Mouse (Mus musculus) limb, embryonic 14.5 days (tissue): ENCODE measurements at regions not wholly inside any gene's neighbourhood (a gene's known extent, or its start where the extent isn't known, plus 50 kb on each side); places are given as distances from the start of the nearest gene placed in this dataset.

Experiments used
- ATAC-seq: fragments of 200-750 bp; cut with Nextera tagmentation; 2 replicates; pipeline ENCODE4 v1.8.0; 2017; ENCODE audit warnings: low read depth, moderate number of reproducible peaks, moderate TSS enrichment; ENCODE audit not compliant: low FRiP score
- DNase-seq: peaks from one replicate; pipeline ENCODE4 v3.0.0-alpha.2; 2015; ENCODE audit warnings: low spot score
- H3K27ac ChIP-seq: fragments of 300-500 bp; sonication (generic); replicated peaks from 2 replicates; pipeline ENCODE4 v1.5.1; 2014; ENCODE audit warnings: low read depth, mild to moderate bottlenecking, low read length, moderate library complexity, mixed read lengths
- H3K27me3 ChIP-seq: fragments of 300-500 bp; sonication (generic); 2 replicates; pipeline ENCODE4 v1.6.1; 2014; ENCODE audit warnings: low read length, mixed read lengths; ENCODE audit not compliant: control insufficient read depth, insufficient read depth
- H3K36me3 ChIP-seq: fragments of 300-500 bp; sonication (generic); 2 replicates; pipeline ENCODE4 v1.6.1; 2014; ENCODE audit warnings: mild to moderate bottlenecking, low read length, moderate library complexity, mixed read lengths; ENCODE audit not compliant: control insufficient read depth, insufficient read depth
- H3K4me1 ChIP-seq: fragments of 300-500 bp; sonication (generic); 2 replicates; pipeline ENCODE4 v1.6.1; 2014; ENCODE audit warnings: antibody characterized with exemption, low read length, mixed read lengths; ENCODE audit not compliant: control insufficient read depth, insufficient read depth
- H3K4me2 ChIP-seq: fragments of 300-500 bp; sonication (generic); replicated peaks from 2 replicates; pipeline ENCODE4 v1.6.1; 2014; ENCODE audit warnings: low read depth, mild to moderate bottlenecking, low read length, moderate library complexity; ENCODE audit not compliant: severe bottlenecking
- H3K4me3 ChIP-seq: fragments of 300-500 bp; sonication (generic); replicated peaks from 2 replicates; pipeline ENCODE4 v1.5.1; 2014; ENCODE audit warnings: low read length
- H3K9ac ChIP-seq: fragments of 300-500 bp; sonication (generic); 2 replicates; pipeline ENCODE4 v1.6.1; 2014; ENCODE audit warnings: mild to moderate bottlenecking, low read depth, low read length, moderate library complexity; ENCODE audit not compliant: severe bottlenecking
- H3K9me3 ChIP-seq: fragments of 300-500 bp; sonication (generic); 2 replicates; pipeline ENCODE4 v1.6.1; 2016; ENCODE audit warnings: low read length; ENCODE audit not compliant: control insufficient read depth
- POLR2A ChIP-seq: fragments of 200-500 bp; IDR thresholded peaks from 2 replicates; pipeline ENCODE4 v1.8.0; 2012; ENCODE audit warnings: inconsistent platforms, mild to moderate bottlenecking, moderate library complexity, borderline replicate concordance; ENCODE audit not compliant: insufficient read depth, insufficient read length; ENCODE audit errors: extremely low read depth
- WGBS: fragments of 180-500 bp; shearing (Covaris S2); extraction: QIAGEN DNeasy Blood & Tissue Kit; methylation state at CpG from one replicate; pipeline ENCODE4 v1.1.7; 2014; 5-methylcytosine and 5-hydroxymethylcytosine counted together

DNA sequence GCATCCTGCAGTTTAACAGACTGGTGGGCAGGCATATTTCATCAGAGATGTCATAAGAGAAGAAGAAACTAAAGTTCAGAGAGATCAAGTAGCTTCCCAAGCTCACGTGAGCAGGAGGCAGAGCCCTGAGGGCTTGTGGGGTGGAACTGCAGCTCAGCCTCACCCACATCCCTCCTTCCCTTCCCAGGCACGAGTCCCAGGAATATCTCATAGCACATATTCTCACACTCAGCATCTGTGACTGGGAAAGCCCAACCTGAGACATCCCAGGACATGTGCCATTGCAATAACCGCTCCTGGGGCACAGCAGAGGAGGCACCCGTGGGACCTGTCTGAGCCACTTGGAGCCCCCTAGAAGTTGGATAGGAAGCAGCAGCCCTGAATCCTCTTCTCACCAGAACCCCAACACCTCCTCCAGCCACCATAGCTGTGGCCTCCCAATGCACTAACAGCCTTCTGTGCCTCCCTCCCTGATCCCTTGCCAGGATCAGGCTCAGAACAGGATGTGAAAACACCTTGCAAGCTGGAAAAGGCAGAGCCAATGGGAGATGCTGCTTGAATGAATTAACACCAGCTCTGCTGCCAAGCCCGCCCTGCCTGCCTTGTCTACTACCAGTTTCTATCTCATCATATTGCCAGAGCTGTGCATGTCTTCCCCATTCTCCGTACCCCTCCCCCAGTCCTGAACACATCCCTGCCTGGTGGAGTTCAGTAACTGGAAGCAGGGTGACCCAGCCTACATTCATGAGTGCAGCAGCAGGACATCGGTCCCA, 107.4 kb downstream of the Aipl1 start:
- DNase-seq (no peak), ATAC-seq (no peak)
- no peak overlapping the region for H3K4me3 ChIP-seq
- H3K9me3 ChIP-seq: no peaks in the 10 kb centered on the region
- H3K4me2 ChIP-seq: no peak overlapping the region
- WGBS: 65% methylated on average over 7 of the region's 7 CpGs
- H3K9ac ChIP-seq: no peak overlapping the region
- H3K36me3 ChIP-seq: no peaks in the 10 kb centered on the region
- no peak for TF ChIP-seq POLR2A
- H3K4me1 ChIP-seq: no peaks in the 10 kb centered on the region
- H3K27ac ChIP-seq: no peak overlapping the region
- no peaks in the 10 kb centered on the region for H3K27me3 ChIP-seq

DNA sequence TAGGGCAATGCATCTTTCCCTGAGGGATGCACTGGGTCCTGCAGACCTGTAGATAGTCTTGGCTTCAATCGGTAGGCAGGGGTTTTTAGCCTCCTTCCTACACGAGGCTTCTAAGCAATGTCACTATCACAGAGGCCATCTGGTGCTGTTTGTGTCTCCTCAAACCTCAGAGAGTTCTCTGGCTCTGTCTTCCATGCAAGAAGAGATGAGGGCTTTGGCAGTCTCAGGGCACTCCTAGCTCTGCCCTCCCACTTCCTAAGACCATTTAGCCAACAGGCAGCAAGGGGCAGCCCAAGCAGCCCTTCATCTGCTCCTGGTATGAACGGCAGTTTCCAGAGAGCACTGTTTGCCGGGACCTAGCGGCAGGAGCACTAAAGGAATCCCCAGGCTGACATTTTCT, 122.6 kb downstream of the Aipl1 start:
- 16% methylated on average over 5 of the region's 5 CpGs for WGBS
- Histone ChIP-seq H3K4me1 (no peaks in the 10 kb centered on the region), H3K9ac (no peak overlapping the region), H3K27me3 (no peaks in the 10 kb centered on the region), H3K36me3 (no peaks in the 10 kb centered on the region), H3K4me2 (no peak overlapping the region), H3K4me3 (no peak overlapping the region), H3K9me3 (no peaks in the 10 kb centered on the region), H3K27ac (no peak overlapping the region)
- DNase-seq: no peak
- TF ChIP-seq POLR2A: no peak
- ATAC-seq: no peak

DNA sequence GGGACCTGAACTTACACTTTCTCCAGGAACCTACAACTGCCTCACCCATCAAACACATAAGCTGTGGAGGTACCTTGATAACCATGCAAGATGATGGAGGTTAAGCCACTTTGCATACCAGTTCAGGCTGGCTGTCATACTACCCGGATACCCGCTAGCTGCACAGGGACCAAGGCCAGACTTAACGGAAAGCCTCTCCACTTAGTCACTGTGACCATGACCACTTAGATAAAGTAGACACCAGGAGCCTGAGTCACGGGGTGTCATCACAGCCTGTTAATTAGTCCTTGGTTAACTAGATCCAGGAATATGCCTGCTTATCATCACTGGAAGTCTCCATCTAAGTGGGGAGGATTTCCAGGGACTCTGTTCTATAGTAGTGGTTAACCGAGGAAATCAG, 124.7 kb downstream of the Aipl1 start:
- H3K36me3 ChIP-seq: no peaks in the 10 kb centered on the region
- no peaks in the 10 kb centered on the region for H3K4me1 ChIP-seq
- H3K27me3 ChIP-seq: no peaks in the 10 kb centered on the region
- no peak overlapping the region for H3K4me3 ChIP-seq
- DNase-seq: no peak
- no peak overlapping the region for H3K4me2 ChIP-seq
- TF ChIP-seq POLR2A: no peak
- H3K9me3 ChIP-seq: no peaks in the 10 kb centered on the region
- no peak for ATAC-seq
- WGBS: 93% methylated on average over 5 of the region's 5 CpGs
- no peak overlapping the region for H3K27ac ChIP-seq
- no peak overlapping the region for H3K9ac ChIP-seq

DNA sequence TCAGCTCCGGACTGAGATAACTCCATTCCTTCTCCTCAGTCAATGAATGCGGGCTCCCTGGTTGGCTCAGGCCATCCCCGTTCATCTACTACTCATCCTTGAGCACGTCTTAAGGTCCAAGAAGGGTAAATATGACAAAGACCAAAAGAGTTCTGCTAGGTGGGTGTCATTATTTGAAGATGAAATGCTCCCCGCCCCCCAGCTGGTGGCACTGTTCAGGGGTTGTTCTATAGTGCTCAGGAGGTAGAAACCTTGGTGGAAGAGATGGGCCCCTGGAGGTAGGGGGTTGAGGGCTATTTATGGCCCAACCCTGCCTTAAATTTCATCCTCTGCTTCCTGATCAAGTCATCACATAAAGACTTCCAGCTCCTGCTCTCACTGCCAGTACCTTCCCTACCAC, 126.0 kb downstream of the Aipl1 start:
- DNase-seq (no peak), ATAC-seq (no peak)
- Histone ChIP-seq H3K9me3 (no peaks in the 10 kb centered on the region), H3K4me1 (no peaks in the 10 kb centered on the region), H3K4me3 (no peak overlapping the region), H3K27ac (no peak overlapping the region), H3K27me3 (no peaks in the 10 kb centered on the region), H3K9ac (no peak overlapping the region), H3K4me2 (no peak overlapping the region), H3K36me3 (no peaks in the 10 kb centered on the region)
- TF ChIP-seq POLR2A: no peak
- WGBS: 81% methylated on average over 5 of the region's 5 CpGs

DNA sequence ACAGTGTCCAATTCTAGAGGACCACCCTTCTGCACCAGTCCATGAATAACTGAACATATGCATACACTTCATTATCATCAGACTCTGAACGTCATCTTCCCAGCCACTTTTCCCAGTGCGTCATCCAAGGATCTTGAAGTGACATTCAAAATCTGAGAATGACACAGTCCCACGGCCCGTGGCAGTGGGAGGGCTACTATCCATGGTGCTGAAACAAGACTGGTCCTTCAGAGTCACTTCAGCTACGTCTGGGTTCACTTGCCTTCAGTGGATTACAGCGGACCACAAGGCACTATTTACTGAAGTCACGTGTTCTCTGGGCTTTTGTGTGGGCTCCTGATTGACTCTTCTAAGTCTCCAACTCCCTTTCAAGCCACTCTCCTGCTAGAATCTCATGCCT, 128.7 kb downstream of the Aipl1 start:
- H3K27ac ChIP-seq: no peak overlapping the region
- no peaks in the 10 kb centered on the region for H3K9me3 ChIP-seq
- no peaks in the 10 kb centered on the region for H3K36me3 ChIP-seq
- no peak overlapping the region for H3K4me3 ChIP-seq
- TF ChIP-seq POLR2A: no peak
- WGBS: 31% methylated on average over 7 of the region's 7 CpGs
- no peak for ATAC-seq
- no peak overlapping the region for H3K4me2 ChIP-seq
- no peaks in the 10 kb centered on the region for H3K4me1 ChIP-seq
- no peak for DNase-seq
- no peak overlapping the region for H3K9ac ChIP-seq
- H3K27me3 ChIP-seq: no peaks in the 10 kb centered on the region
